Mouse (Mus musculus) kidney, embryonic 16.5 days (tissue): ENCODE results near the gene Irx1. TPM values are rescaled to one million over a fixed set of nuclear protein-coding genes. Genes with fewer than 3 reads are reported as not detected.
A peak's percentile ranks its signal among the peaks of the same experiment; 100 is the strongest.

Experiments used
- ATAC-seq: fragments of 200-750 bp; cut with Nextera tagmentation; 2 replicates; pipeline ENCODE4 v1.8.0; 2017; ENCODE audit warnings: moderate TSS enrichment; ENCODE audit not compliant: low FRiP score, low TSS enrichment
- H3K27ac ChIP-seq: fragments of 300-500 bp; sonication (generic); 2 replicates; pipeline ENCODE4 v1.5.1; 2014; ENCODE audit warnings: low read length
- H3K27me3 ChIP-seq: fragments of 300-500 bp; sonication (generic); 2 replicates; pipeline ENCODE4 v1.6.1; 2014; ENCODE audit warnings: low read length, control low read depth, mixed read lengths; ENCODE audit not compliant: insufficient read depth
- H3K36me3 ChIP-seq: fragments of 300-500 bp; sonication (generic); 2 replicates; pipeline ENCODE4 v1.6.1; 2014; ENCODE audit warnings: low read length, control low read depth, mixed read lengths; ENCODE audit not compliant: insufficient read depth
- H3K4me1 ChIP-seq: fragments of 300-500 bp; sonication (generic); 2 replicates; pipeline ENCODE4 v1.6.1; 2014; ENCODE audit warnings: low read length, control low read depth, mixed read lengths; ENCODE audit not compliant: insufficient read depth
- H3K4me2 ChIP-seq: fragments of 300-500 bp; sonication (generic); replicated peaks from 2 replicates; pipeline ENCODE4 v1.6.1; 2014; ENCODE audit warnings: low read depth, low read length
- H3K4me3 ChIP-seq: fragments of 300-500 bp; sonication (generic); 2 replicates; pipeline ENCODE4 v1.5.1; 2014; ENCODE audit warnings: mild to moderate bottlenecking, low read length
- H3K9ac ChIP-seq: fragments of 300-500 bp; sonication (generic); replicated peaks from 2 replicates; pipeline ENCODE4 v1.6.1; 2014; ENCODE audit warnings: low read length
- H3K9me3 ChIP-seq: fragments of 300-500 bp; sonication (generic); 2 replicates; pipeline ENCODE4 v1.6.1; 2016; ENCODE audit warnings: low read length, control low read depth
- WGBS: fragments of 180-500 bp; shearing (Covaris S2); extraction: QIAGEN DNeasy Blood & Tissue Kit; methylation state at CpG from one replicate; pipeline ENCODE4 v1.1.7; 2014; 5-methylcytosine and 5-hydroxymethylcytosine counted together
- polyA plus RNA-seq: library from polyadenylated mRNA; unstranded; fragments of >200 nt; fragmentation: Nextera tagmentation; extraction: Ambion mirVana; gene quantifications from 2 replicates; pipeline ENCODE4 v1.2.1, GENCODE M21; 2015

The Irx1 gene
- polyA plus RNA-seq = 2.0 and 3.5 TPM in 2 replicates

DNA sequence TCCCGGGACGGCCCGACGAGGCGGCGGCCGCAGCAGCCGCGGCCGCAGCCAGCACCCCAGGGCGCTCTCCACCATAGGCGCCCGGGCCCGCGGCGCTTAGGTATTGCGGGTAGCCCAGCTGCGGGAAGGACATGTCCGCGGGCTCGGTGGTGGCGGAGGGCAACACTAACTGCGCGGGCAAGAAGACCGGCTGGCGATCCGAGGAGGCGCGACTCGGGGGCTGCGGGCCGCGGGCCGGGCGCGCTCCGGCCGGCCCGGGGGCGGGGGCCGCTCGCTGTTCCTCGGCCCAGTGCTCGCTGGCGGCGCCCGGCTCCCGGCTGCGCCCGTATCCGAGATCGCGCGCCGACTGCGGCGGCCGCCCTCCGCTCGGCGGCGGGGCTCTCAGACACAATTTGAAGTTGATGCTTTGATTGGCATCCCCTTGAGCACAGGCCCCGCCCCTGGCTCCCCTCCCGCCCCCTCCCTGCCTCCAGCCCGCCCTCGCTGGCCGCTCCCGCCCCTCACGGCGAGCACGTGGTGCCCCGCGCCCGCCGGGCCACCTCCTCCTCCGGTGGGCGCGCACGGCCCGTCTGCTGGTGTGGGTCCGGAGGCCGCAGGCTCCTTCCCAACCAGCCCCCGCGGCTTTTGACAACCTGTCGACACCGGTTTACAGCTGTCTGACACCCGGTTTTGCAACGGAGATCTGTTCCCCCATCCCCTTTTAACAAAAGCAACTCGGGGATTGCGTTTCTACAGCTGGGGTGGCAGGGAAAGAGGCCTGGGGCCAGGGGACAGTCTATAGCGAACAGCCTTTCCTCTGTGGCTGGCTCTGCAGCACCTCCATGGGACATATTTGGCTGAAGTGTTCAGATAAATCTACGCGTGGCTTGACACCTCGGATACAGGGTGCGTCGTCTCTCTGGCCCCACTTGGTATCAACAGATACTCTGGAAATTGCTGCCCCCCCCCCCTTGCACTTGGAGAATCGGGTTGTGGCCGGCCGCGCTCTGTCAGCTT lies at the start of gene Irx1:
Gene Irx1 (minus strand): TSS at position 368 of the 996 bp plus-strand sequence.
- H3K9ac ChIP-seq = peak within 1 kb of the TSS; percentile 62
- peaks cover 12% of the 10 kb centered on the region for H3K4me1 ChIP-seq
- peaks cover 96% of the 10 kb centered on the region for H3K27me3 ChIP-seq
- H3K27ac ChIP-seq = peak within 1 kb of the TSS; percentile 24; the same call in 1 of the 2 replicates
- H3K4me2 ChIP-seq = peak within 1 kb of the TSS; percentile 64
- WGBS = under 1% methylated on average over 68 of the region's 100 CpGs
- ATAC-seq = peak; percentile 62
- H3K9me3 ChIP-seq = no peaks in the 10 kb centered on the region
- H3K4me3 ChIP-seq = peak within 1 kb of the TSS; percentile 50
- no peaks in the 10 kb centered on the region for H3K36me3 ChIP-seq

- peaks cover 10% of the 10 kb centered on the region for H3K27me3 ChIP-seq
These were observed 16.6 kb upstream of the Irx1 start for GRCm38 (mm10) chr13:71979932-71980655.

GRCm38 (mm10) chr13:71975753-71976152 lies 12.2 kb upstream of the Irx1 start:
- Histone ChIP-seq H3K27me3 (peaks cover 39% of the 10 kb centered on the region), H3K4me3 (no peak overlapping the region), H3K4me1 (no peaks in the 10 kb centered on the region), H3K27ac (no peak overlapping the region), H3K9me3 (no peaks in the 10 kb centered on the region), H3K9ac (no peak overlapping the region), H3K4me2 (no peak overlapping the region), H3K36me3 (no peaks in the 10 kb centered on the region)
- WGBS = 78% methylated on average over 3 of the region's 3 CpGs
- no peak for ATAC-seq

More at GRCm38 (mm10) chr13:71979932-71980655, 16.6 kb upstream of the Irx1 start:
- WGBS = 67% methylated on average over 5 of the region's 5 CpGs
- no peaks in the 10 kb centered on the region for H3K4me1 ChIP-seq
- H3K27ac ChIP-seq = no peak overlapping the region
- no peak overlapping the region for H3K4me3 ChIP-seq
- H3K36me3 ChIP-seq = no peaks in the 10 kb centered on the region
- H3K9ac ChIP-seq = no peak overlapping the region
- no peak overlapping the region for H3K4me2 ChIP-seq
- H3K9me3 ChIP-seq = no peaks in the 10 kb centered on the region
- no peak for ATAC-seq

GRCm38 (mm10) chr13:71968286-71968685 lies 4.8 kb upstream of the Irx1 start:
- Histone ChIP-seq H3K36me3 (no peaks in the 10 kb centered on the region), H3K9me3 (no peaks in the 10 kb centered on the region), H3K27me3 (peaks cover 96% of the 10 kb centered on the region), H3K4me1 (peaks cover 7% of the 10 kb centered on the region), H3K9ac (no peak overlapping the region), H3K4me2 (no peak overlapping the region), H3K4me3 (no peak overlapping the region), H3K27ac (no peak overlapping the region)
- under 1% methylated on average over 6 of the region's 6 CpGs for WGBS
- ATAC-seq = no peak

DNA sequence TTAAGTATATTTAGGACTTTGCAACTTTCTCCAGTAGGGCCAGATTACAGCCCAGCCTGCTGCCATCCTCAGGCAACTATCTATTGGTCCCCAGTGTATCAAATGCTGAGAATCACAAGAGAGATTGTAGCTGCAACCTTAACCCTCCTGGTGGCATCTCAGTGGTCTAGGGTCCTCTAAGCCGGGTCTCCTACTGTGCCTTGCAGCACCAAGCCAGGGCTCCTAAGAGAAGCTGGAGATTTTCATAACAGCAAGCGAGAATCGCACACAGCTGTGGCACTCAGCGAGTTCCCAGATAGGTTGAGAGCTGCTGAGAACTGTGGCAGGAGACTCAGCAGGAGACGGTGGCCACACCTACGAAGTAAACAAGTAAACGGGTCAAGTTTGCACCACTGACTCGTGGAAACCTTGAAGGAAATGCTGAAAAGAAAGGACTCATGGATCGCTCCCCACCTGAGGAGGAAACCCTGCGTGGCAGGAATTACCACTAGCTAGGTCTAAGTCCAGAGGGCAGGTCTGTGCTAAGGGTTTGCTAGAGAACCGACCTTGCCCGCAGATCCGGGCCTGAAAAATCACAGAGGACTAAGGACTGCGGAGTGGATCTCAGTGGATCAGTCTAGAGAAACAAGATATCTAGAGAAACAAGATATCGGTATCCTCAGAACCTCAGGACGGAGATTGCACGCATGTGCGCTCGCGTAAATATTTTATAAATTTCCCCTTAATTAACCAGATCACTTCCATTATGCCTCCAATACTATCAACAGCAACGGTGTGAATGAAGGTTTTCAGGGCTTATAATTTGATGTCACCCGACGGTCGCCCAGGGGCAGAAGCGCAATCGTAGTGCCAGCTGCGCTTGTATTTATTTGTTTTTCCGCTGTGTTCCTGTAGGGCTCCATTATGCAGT lies 4.1 kb upstream of the Irx1 start:
- H3K9me3 ChIP-seq = no peaks in the 10 kb centered on the region
- no peak for ATAC-seq

GRCm38 (mm10) chr13:71966631-71967030 lies 3.1 kb upstream of the Irx1 start:
- Histone ChIP-seq H3K27me3 (peaks cover 95% of the 10 kb centered on the region), H3K36me3 (no peaks in the 10 kb centered on the region), H3K27ac (no peak overlapping the region), H3K4me3 (no peak overlapping the region), H3K4me1 (peaks cover 12% of the 10 kb centered on the region), H3K9me3 (no peaks in the 10 kb centered on the region), H3K9ac (no peak overlapping the region), H3K4me2 (no peak overlapping the region)
- ATAC-seq = no peak
- WGBS = 21% methylated on average over 2 of the region's 2 CpGs

More for the DNA sequence above, 4.1 kb upstream of the Irx1 start:
- WGBS = 2% methylated on average over 28 of the region's 28 CpGs
- H3K9ac ChIP-seq = no peak overlapping the region
- H3K4me2 ChIP-seq = no peak overlapping the region
- H3K27ac ChIP-seq = no peak overlapping the region
- H3K27me3 ChIP-seq = peaks cover 97% of the 10 kb centered on the region
- H3K36me3 ChIP-seq = no peaks in the 10 kb centered on the region
- H3K4me3 ChIP-seq = no peak overlapping the region
- peaks cover 12% of the 10 kb centered on the region for H3K4me1 ChIP-seq

DNA sequence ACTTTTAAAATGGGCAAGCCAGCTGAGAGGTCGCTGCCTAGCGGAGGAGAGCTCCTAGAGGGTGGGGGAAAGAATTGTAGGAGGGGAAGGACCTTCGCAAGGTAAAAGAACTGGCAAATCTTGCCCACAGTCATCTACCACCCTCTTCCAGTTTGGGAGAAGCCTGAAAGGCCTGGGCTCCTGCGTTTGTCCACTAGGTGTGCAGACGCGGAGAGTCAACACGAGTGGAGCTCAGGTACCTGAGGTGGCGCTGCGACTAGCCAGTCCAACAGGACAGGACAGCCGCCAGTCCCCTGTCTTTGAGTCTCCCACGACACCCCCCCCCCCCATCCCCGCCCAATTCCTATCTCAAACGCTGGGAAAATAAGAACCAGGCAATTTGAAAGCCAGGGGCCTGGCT lies 843 bp upstream of the Irx1 start:
- Histone ChIP-seq H3K27ac (no peak overlapping the region), H3K36me3 (no peaks in the 10 kb centered on the region), H3K9ac (no peak overlapping the region), H3K4me1 (peaks cover 12% of the 10 kb centered on the region), H3K27me3 (peaks cover 96% of the 10 kb centered on the region), H3K4me3 (0 out of 2 replicates have a peak overlapping the region, but pooled peaks have one; percentile 50), H3K9me3 (no peaks in the 10 kb centered on the region), H3K4me2 (peak overlapping the region; percentile 64)
- ATAC-seq = peak; percentile 32
- 1% methylated on average over 13 of the region's 13 CpGs for WGBS

- H3K4me3 ChIP-seq = peak overlapping the region; percentile 50
- WGBS = under 1% methylated on average over 48 of the region's 55 CpGs
- H3K4me1 ChIP-seq = peaks cover 12% of the 10 kb centered on the region
- no peaks in the 10 kb centered on the region for H3K36me3 ChIP-seq
- H3K9ac ChIP-seq = peak overlapping the region; percentile 62
- no peaks in the 10 kb centered on the region for H3K9me3 ChIP-seq
- H3K27ac ChIP-seq = peak overlapping the region; percentile 24; the same call in 1 of the 2 replicates
- ATAC-seq = no peak
- peaks cover 96% of the 10 kb centered on the region for H3K27me3 ChIP-seq
- peak overlapping the region; percentile 64 for H3K4me2 ChIP-seq
These were observed 715 bp downstream of the Irx1 start for GRCm38 (mm10) chr13:71962661-71963355.
